Mouse (Mus musculus): ENCODE measurements around the gene Micu1. TPM values are rescaled to one million over a fixed set of nuclear protein-coding genes. Genes with fewer than 3 reads are reported as not detected.
A peak's percentile ranks its signal among the peaks of the same experiment; 100 is the strongest.

The Micu1 gene
- polyA plus RNA-seq, 1 experiment from 2014 or later, result 58.0 TPM

DNA sequence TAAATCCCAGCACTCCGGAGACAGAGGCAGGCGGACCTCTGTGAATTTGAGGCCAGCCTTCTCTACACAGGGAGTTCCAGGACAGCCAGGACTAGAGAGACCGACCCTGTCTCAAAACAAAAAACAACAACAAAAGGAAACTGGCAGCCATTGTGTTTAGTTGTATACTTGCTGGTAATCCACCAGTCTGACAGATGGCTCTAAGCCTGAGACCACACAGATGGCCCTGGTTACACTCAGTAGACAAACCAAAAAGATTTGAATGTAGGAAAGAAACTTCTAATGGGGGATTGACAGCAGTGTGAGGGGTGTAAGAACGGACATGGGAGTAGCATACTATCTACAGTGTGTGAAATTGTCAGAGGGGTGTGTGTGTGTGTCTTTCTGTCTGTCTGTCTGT is 27.6 kb downstream of the Micu1 start:
- DNase-seq (ENCODE audit: extremely low spot score, low spot score), result no peak
- Histone ChIP-seq H3K4me3 (no peak overlapping the region), H3K36me3 (replicated peaks) (peaks cover 27% of the 10 kb centered on the region), H3K27me3 (ENCODE audit: poor library complexity, severe bottlenecking) (no peaks in the 10 kb centered on the region), H3K27ac (peak overlapping the region; percentile 26; the same call in 1 of the 2 replicates), H3K9me3 (no peaks in the 10 kb centered on the region), H3K4me1 (peaks cover 15% of the 10 kb centered on the region)
- WGBS, result 60% methylated on average over 4 of the region's 4 CpGs

DNA sequence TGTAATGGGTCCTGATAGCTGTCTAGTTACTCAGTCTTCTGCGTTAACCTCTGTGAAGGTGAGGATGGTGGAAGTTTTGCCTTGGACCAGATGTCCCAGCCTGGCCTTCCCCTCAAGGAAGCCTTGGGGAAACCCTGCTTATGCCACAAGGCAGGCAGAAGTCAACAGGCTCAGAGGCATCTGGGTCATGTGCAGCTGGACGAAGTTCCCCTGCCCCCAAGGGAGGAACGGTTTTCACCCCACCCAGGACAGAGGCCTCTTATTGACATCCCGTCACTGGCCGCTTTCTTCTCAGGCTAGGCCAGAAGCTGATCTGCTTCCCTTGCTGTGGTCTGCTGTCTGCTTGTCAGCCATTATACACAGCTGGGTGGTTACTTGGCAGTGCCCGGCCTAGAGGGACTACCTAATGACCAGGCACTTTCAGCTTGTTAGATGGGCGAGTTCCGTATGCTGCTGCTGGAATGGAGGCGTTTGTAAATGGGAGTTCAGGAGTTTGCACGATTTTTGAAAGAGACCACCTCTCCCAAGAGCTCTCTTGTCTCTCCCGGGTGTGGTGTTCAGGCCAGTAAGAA is 33.8 kb downstream of the Micu1 start:
- Histone ChIP-seq H3K4me3 (no peak overlapping the region), H3K27me3 (ENCODE audit: poor library complexity, severe bottlenecking) (no peaks in the 10 kb centered on the region), H3K4me1 (no peaks in the 10 kb centered on the region), H3K27ac (no peak overlapping the region), H3K9me3 (no peaks in the 10 kb centered on the region), H3K36me3 (replicated peaks) (peaks cover 32% of the 10 kb centered on the region)
- WGBS, result 87% methylated on average over 11 of the region's 11 CpGs
- DNase-seq (ENCODE audit: extremely low spot score, low spot score), result no peak

DNA sequence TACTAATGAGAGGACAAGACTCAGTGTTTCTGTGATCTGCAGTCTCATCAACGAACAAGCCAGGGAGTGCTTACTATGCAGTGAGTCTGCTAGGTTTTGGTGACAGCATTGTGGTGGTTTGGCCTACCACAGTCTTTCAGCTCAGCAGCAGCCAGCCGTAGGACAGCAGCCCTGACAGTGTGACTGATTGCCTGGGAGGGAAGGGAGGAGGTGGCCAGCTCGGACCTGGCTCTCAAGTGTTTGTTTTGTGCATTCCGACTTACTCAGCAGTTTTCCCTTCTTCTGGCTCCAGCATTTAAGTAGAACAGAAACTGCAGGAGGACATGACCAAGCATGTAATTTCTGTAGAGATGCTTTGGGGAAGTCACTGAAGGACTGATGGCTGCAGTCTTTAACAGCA is 39.2 kb downstream of the Micu1 start:
- no peaks in the 10 kb centered on the region for H3K27me3 ChIP-seq (ENCODE audit: poor library complexity, severe bottlenecking)
- WGBS, result 78% methylated on average over 4 of the region's 4 CpGs
- H3K27ac ChIP-seq, result no peak overlapping the region
- H3K9me3 ChIP-seq, result no peaks in the 10 kb centered on the region
- no peak for DNase-seq (ENCODE audit: extremely low spot score, low spot score)
- peaks cover 4% of the 10 kb centered on the region; the same call in 1 of the 2 replicates for H3K4me1 ChIP-seq
- H3K36me3 ChIP-seq (replicated peaks), result peaks cover 19% of the 10 kb centered on the region
- H3K4me3 ChIP-seq, result no peak overlapping the region

DNA sequence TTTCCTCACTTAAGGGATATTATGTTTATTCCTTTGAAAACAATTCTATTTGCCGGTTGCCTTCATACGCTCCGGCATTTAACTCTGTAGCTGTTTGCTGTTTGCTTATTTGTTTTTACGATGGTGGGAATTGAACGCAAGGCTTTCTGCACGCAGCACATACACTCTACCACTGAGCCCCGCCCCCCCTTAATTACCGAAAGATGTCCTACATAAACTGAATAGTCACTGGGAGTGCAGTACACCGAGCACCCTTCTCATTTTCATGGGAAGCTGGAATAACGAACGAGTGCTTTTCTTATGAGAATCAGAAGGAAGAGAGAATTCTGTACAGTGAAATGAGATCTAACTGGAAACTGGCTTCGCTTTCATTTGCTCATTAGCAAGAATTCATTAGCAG is 41.1 kb downstream of the Micu1 start:
- Histone ChIP-seq H3K9me3 (no peaks in the 10 kb centered on the region), H3K4me1 (peaks cover 7% of the 10 kb centered on the region; the same call in 1 of the 2 replicates), H3K36me3 (replicated peaks) (peaks cover 19% of the 10 kb centered on the region), H3K4me3 (no peak overlapping the region), H3K27ac (no peak overlapping the region), H3K27me3 (ENCODE audit: poor library complexity, severe bottlenecking) (no peaks in the 10 kb centered on the region)
- no peak for DNase-seq (ENCODE audit: extremely low spot score, low spot score)
- WGBS, result 93% methylated on average over 12 of the region's 12 CpGs

DNA sequence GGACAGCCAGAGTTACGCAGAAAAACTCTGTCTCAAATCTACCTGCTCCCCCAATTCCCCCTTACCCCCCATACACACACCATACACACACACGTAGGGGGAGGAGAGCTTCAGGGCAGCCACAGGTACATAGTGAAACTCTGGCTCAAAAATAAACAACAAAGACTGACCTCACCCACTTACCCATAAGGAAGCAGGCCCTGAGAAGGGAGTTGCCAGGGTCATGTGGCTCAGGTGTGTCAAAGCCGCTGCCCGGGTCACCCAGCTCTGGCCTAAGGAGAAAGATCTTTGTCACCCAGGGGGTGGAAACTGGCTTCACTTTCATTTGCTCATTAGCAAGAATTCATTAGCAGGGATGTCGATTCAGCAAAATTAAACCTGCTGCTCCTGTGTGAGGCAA is 41.7 kb downstream of the Micu1 start:
- Histone ChIP-seq H3K4me1 (peaks cover 7% of the 10 kb centered on the region; the same call in 1 of the 2 replicates), H3K4me3 (no peak overlapping the region), H3K27ac (no peak overlapping the region), H3K36me3 (replicated peaks) (peaks cover 19% of the 10 kb centered on the region), H3K27me3 (ENCODE audit: poor library complexity, severe bottlenecking) (no peaks in the 10 kb centered on the region), H3K9me3 (no peaks in the 10 kb centered on the region)
- 88% methylated on average over 5 of the region's 5 CpGs for whole genome bisulfite sequencing
- no peak for DNase-seq (ENCODE audit: extremely low spot score, low spot score)

DNA sequence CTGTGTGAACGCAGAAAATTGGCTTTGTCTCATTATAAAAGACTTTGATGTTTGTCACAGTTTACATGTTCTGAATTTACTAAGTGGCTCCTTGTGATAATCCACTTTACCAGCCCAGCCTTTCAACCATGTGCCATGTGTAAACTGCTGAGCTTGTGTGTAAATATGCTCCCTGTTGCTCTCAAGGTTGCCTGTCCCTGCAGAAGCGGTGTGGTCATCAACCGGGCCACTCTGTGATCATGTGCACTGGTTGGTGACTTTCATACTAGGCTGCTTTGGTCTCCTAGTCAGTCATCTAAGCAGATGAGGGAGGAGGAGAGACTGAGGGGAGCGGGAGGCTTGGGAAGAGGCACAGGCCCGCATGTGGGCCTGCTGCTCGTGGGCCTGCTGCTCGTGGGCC is 45.1 kb downstream of the Micu1 start:
- Histone ChIP-seq H3K36me3 (replicated peaks) (peaks cover 11% of the 10 kb centered on the region), H3K4me1 (peaks cover 7% of the 10 kb centered on the region; the same call in 1 of the 2 replicates), H3K27me3 (ENCODE audit: poor library complexity, severe bottlenecking) (no peaks in the 10 kb centered on the region), H3K27ac (0 out of 2 replicates have a peak overlapping the region, but pooled peaks have one; percentile 25), H3K9me3 (peaks cover 1% of the 10 kb centered on the region; the same call in 1 of the 2 replicates), H3K4me3 (no peak overlapping the region)
- no peak for DNase-seq (ENCODE audit: extremely low spot score, low spot score)
- WGBS, result 86% methylated on average over 7 of the region's 7 CpGs

DNA sequence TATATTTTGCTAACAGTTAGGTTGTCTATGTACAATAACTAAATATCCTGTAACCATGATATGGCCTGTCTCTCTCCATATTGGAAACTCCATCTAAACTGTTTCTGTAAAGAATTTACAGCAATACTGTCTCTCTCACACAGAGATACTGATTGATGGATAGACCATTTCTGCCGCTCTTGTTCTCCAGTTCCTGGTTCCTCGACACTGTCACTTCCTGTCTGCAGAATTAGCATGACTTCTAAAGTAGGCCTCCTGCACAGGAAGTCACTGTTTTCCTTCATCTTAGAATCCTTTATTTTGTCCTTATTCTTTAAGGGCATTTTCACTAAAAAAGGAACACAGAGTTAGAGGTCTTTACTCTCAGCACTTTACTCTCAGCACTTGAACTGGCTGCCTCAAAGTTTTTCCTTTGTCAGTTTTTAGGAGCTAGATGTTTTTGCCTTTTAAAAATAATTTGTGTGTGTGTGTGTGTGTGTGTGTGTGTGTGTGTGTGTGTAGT is 46.5 kb downstream of the Micu1 start:
- peaks cover 22% of the 10 kb centered on the region for H3K36me3 ChIP-seq (replicated peaks)
- no peak for DNase-seq (ENCODE audit: extremely low spot score, low spot score)
- peaks cover 11% of the 10 kb centered on the region; the same call in 1 of the 2 replicates for H3K4me1 ChIP-seq
- peaks cover 5% of the 10 kb centered on the region; the same call in 1 of the 2 replicates for H3K9me3 ChIP-seq
- H3K27ac ChIP-seq, result no peak overlapping the region
- no peak overlapping the region for H3K4me3 ChIP-seq
- 86% methylated on average over 2 of the region's 2 CpGs for WGBS
- no peaks in the 10 kb centered on the region for H3K27me3 ChIP-seq (ENCODE audit: poor library complexity, severe bottlenecking)

DNA sequence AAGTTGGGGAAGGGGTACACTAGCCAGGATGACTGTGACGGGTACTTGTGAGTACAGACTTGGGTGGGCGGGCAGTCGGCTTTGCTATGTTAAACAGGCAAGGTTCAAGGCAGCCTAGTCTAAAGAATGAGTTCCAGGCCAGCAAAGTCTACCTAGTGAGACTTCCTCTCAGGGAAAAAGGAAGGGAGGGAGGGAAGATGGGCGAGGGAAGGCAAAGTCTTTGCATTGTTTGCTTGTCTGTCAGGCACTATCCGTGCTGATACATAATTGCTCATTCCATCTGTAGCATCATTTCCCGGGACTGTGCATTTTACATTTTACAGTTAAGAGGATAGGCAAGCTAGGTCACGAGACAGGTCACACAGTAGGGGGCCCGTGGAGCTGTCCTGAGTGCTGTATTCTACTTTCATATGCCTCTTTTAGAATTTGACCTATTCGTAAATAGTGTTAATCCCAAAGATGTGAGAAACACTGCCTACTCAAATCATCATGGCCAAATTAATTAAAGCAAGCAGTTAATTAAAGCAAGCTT is 51.3 kb downstream of the Micu1 start:
- Histone ChIP-seq H3K27ac (no peak overlapping the region), H3K4me3 (no peak overlapping the region), H3K4me1 (peaks cover 39% of the 10 kb centered on the region), H3K9me3 (peaks cover 5% of the 10 kb centered on the region; the same call in 1 of the 2 replicates), H3K27me3 (ENCODE audit: poor library complexity, severe bottlenecking) (no peaks in the 10 kb centered on the region), H3K36me3 (replicated peaks) (peaks cover 14% of the 10 kb centered on the region)
- DNase-seq (ENCODE audit: extremely low spot score, low spot score), result no peak
- WGBS, result 80% methylated on average over 9 of the region's 9 CpGs

DNA sequence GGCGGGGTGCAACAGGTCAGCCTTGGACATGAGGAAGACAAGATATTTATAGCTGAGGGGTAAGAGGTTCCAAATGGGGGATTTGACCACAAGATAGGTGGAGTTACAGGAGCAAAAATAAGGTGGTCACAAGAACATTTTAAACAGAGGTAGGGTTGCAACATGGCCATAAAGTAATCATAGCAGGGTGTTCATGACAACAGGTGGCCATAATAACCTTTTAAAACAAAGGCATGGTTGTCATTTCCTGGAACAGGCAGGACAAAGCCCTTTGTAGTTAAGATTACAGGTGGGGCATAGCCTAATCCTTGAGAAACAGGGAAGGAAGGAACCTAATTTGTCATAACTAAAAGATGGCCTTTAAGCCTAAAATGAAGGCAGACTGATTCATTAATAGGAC is 51.8 kb downstream of the Micu1 start:
- Histone ChIP-seq H3K27ac (no peak overlapping the region), H3K27me3 (ENCODE audit: poor library complexity, severe bottlenecking) (no peaks in the 10 kb centered on the region), H3K9me3 (peaks cover 5% of the 10 kb centered on the region; the same call in 1 of the 2 replicates), H3K4me1 (peaks cover 39% of the 10 kb centered on the region), H3K4me3 (no peak overlapping the region), H3K36me3 (replicated peaks) (peaks cover 14% of the 10 kb centered on the region)
- WGBS, result 90% methylated on average over 1 of the region's 1 CpGs
- DNase-seq (ENCODE audit: extremely low spot score, low spot score), result no peak

DNA sequence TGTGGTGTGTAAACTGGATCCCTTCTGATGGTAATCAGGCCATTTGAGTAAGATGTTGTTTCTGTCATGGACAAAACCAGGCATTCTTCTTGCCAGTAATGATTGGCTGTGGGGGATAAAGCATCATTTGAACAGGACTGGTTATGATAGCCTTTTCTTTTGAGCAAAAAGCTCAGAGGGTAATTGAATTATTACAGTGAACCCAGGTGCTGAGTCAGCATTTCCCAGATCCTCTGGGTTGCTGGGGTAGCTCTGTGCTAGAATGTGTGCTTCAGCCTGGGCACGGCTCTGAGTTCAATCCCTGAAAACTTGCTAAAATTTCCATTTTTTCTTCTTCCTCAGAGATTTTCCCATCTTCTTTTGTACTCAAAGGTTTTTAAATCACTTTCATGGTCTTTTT is 52.6 kb downstream of the Micu1 start:
- DNase-seq (ENCODE audit: extremely low spot score, low spot score), result no peak
- H3K27ac ChIP-seq, result no peak overlapping the region
- H3K9me3 ChIP-seq, result peaks cover 5% of the 10 kb centered on the region; the same call in 1 of the 2 replicates
- H3K4me1 ChIP-seq, result peaks cover 39% of the 10 kb centered on the region
- WGBS, result 88% methylated on average over 1 of the region's 1 CpGs
- H3K36me3 ChIP-seq (replicated peaks), result peaks cover 14% of the 10 kb centered on the region
- H3K27me3 ChIP-seq (ENCODE audit: poor library complexity, severe bottlenecking), result no peaks in the 10 kb centered on the region
- H3K4me3 ChIP-seq, result no peak overlapping the region

DNA sequence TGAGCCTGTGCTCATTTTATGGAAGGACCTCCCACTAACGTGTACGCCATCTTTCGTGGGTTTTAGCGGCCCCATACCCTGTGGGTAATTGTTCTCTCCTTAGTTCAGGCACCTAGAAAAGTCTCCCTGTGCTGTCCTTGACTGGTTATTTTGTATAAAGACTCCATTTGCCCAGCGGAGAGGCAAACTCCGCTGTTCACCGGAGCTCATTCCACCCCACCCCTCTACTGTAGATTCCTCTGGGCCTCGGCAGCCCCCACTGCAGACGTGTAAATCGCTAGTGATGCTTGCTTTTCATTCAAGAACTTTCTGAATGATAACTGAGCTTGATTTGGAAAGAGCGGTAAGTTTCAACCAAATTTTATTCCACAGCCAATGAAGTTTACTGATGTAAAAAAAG is 53.4 kb downstream of the Micu1 start:
- H3K4me1 ChIP-seq, result peaks cover 39% of the 10 kb centered on the region
- WGBS, result 87% methylated on average over 11 of the region's 11 CpGs
- peak overlapping the region; percentile 4; the same call in 1 of the 2 replicates for H3K27ac ChIP-seq
- H3K9me3 ChIP-seq, result peaks cover 5% of the 10 kb centered on the region; the same call in 1 of the 2 replicates
- no peak for DNase-seq (ENCODE audit: extremely low spot score, low spot score)
- H3K27me3 ChIP-seq (ENCODE audit: poor library complexity, severe bottlenecking), result no peaks in the 10 kb centered on the region
- peaks cover 14% of the 10 kb centered on the region for H3K36me3 ChIP-seq (replicated peaks)
- H3K4me3 ChIP-seq, result no peak overlapping the region

DNA sequence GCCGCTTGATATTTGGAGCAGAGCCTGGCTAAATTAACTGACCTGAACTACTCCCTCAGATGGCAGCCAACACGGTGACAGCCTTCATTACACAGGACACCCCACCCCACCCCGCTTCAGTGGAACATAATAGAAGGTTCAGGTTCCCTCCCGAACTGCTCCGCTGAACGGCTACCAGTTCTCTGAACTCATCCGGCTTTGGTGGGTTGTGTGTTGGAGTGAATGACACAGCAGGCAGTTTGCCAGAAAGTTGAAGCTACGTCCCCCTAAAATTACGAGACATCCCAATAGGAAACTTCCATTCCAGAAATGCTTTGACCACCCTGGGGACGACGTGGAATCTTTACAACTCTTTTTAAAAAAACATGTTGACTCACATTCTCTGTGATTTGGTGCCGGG is 53.8 kb downstream of the Micu1 start:
- Histone ChIP-seq H3K27me3 (ENCODE audit: poor library complexity, severe bottlenecking) (no peaks in the 10 kb centered on the region), H3K27ac (0 out of 2 replicates have a peak overlapping the region, but pooled peaks have one; percentile 4), H3K4me1 (peaks cover 39% of the 10 kb centered on the region), H3K4me3 (no peak overlapping the region), H3K9me3 (peaks cover 5% of the 10 kb centered on the region; the same call in 1 of the 2 replicates), H3K36me3 (replicated peaks) (peaks cover 14% of the 10 kb centered on the region)
- WGBS, result 65% methylated on average over 12 of the region's 12 CpGs
- DNase-seq (ENCODE audit: extremely low spot score, low spot score), result no peak

DNA sequence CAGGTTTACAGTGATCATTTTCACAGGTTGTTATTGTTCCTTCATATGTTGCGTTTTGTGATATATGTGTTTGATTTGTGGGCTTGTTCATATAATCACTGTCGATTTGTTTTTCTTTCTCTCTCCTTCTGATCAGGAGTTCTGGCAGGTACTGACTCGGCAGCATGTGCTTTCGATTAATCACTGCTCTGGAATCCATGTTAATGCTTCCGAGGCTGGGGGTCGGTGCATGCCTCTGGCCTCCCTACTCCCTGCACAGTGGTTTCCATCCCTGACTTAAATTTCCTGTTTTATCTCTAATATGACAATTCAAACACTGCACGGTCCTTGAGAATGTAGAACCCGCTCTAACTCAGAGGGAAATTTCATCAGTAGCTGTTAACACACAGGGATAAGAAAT is 54.3 kb downstream of the Micu1 start:
- H3K27me3 ChIP-seq (ENCODE audit: poor library complexity, severe bottlenecking), result no peaks in the 10 kb centered on the region
- no peak for DNase-seq (ENCODE audit: extremely low spot score, low spot score)

More for the DNA sequence above, 54.3 kb downstream of the Micu1 start:
- Histone ChIP-seq H3K4me3 (no peak overlapping the region), H3K36me3 (replicated peaks) (peaks cover 14% of the 10 kb centered on the region), H3K9me3 (peaks cover 5% of the 10 kb centered on the region; the same call in 1 of the 2 replicates), H3K4me1 (peaks cover 39% of the 10 kb centered on the region), H3K27ac (no peak overlapping the region)
- 71% methylated on average over 8 of the region's 8 CpGs for WGBS
